Mouse (Mus musculus): Measurements from ENCODE around the gene Clcf1.

Gene Clcf1

DNA sequence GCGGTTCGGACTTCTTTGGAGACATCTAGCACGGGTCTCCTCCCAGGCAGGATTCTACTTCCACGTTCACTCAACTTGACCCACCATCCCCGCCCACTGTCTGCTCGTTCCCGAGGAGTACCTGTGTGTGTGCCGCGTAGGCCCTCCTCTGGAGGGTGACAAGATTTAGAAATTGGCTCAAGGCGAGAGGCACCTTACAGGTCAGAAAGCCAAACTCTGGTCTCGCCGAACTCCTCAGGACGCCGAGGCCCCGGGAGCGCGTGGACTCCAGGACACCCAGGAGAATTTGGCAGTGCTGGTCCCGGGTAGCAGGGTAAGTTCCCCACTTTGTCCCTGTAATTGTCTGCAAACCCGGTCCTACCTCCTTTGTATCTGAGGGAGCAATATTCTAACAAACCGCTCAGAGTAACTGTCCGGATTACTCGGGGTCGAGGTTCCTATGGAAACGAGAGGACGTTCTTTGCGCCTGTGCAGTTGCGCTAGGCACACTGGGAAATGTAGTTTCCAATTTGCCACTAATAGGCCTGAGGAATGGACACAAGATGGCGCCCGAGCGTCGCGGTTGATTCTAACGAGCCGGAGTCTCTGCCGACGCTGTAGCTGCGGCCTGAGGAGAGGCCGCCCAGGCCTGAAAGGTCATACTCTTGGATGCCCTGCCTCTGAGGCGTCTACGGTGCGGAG is 43.3 kb downstream of the Clcf1 start:
- peak; percentile 98 for DNase-seq

DNA sequence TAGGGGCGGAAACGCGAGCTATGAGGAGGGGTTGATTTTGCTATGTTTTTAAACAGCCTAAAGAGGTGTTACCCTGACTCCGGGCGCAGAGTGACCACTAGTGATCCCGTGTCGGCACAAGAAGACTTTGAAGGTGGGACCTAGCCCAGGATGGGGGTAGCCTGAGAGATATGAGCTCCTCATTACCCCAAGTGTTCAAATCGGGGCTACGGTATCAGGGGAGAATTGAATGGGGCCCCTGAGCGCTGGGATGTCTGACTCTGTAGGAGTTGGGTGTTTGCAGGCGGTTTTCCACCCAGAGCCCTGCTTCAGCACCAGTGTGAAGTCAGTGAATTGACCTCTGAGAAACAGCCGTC is 43.8 kb downstream of the Clcf1 start:
- DNase-seq = no peak

DNA sequence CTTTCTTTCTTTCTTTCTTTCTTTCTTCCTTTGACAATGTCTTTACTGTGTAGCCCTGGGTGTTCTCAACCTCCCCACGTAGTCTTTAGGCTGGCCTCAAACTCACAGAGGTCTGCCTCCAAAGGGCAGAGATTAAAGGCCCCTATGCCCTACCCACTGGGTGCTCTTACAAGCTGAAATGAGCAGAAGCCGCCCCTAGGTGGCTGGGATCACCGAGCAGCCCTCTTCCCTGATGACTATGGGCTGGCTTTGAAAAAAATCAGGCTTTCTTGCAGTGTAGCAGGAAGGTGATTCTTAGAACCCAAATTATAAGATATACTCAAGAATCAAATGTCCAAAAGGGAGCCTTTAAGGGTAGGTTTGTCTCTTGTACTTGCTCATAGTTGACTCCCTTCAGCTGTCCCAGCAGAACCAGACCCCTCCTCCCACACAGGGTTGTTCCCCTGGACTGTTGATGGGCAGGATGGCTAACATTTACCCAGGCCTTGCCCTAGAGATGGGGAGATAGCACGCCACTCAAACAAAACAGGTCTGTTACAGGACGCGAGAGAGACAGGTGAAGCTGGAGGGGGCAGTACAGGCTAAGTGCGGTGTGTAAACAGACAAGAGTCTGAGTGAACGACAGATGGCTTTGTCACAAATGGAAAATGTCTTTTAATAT is 47.1 kb downstream of the Clcf1 start:
- DNase-seq = no peak

DNA sequence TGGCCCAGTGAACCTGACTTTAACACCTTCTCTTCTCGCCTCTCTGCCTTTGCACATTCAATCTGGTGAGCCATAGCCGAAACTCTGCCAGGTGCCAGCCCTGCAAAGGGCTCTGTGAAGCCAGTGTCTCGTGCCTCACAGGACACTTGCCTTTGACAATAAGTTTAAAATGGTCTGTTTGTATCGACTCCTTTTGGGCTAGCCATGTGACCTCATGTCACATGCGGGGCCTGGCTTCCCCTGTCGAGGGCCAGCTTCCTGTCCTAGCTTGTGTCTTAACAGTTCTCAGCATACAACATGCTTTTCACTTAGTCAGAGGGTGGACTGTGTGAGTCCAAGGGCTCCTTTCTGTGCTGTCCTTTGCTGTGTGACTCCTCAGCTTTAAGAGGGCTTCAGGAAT is 48.7 kb downstream of the Clcf1 start:
- no peak for DNase-seq

DNA sequence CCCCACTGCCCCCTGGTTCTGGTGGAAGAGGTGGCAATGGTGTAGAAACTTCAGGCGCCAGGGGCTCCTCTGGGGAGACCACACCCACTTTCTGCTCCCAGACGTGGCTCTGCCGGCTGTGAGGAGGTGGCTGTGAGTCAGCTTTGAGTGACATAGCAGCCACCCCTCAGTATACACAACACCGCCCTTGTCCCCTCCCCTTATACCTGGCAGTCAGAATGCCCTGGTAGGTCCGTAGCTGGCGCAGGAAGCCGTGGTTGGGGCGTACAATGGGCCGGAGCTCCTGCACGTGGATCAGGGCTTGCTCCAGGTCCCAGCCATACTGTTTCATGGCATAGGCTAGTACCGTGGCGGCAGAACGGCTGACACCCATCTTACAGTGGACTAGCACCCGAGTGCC is 49.7 kb downstream of the Clcf1 start:
- DNase-seq = no peak

DNA sequence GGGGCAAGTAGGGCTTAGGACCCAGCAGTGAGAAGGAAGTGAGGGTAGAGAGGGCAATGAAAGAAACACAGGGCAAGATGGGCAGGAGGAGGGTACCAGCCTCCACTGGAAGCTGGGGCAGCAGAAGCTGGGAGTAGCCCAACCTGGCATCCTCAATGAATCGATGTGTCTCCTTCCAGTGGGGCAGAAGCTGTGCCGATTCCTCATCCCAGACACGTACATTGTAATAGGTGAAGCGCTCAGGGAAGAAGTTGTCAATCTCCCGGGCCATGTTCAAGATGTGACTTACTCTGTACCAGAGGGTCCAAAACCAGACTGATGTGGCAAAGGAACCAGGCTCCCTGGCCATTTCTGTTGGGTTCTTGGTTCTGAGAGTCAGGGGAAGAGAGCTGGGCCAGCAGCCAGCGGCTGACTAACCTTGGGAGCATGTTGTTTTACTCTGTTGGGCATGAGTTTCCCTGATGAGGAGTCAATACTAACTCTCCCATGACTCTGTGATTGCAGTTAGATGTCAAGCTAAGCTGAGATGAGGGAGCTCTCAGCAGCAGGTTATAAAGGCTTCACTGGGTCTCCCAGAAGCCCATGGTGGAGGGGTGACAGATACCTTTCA is 50.2 kb downstream of the Clcf1 start:
- DNase-seq = no peak

DNA sequence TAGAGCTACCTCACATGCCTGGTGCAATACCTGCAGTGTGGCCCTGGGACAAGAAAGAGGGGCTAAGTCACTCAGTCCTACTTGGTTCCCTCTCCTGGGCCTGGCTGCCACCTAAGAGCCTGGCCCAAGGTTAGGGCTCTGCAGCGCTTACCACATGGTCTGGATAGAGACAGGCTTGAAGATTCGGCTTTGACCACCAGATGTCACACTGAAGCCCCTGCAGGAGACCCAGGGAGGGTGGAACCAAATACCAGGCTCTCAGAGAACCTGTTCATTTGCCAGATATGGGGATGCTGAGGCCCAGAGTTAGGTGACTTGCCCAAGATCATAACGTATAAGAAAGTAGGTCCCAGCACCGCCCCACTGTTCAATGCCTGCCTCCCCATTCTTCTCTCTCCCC is 51.9 kb downstream of the Clcf1 start:
- no peak for DNase-seq

DNA sequence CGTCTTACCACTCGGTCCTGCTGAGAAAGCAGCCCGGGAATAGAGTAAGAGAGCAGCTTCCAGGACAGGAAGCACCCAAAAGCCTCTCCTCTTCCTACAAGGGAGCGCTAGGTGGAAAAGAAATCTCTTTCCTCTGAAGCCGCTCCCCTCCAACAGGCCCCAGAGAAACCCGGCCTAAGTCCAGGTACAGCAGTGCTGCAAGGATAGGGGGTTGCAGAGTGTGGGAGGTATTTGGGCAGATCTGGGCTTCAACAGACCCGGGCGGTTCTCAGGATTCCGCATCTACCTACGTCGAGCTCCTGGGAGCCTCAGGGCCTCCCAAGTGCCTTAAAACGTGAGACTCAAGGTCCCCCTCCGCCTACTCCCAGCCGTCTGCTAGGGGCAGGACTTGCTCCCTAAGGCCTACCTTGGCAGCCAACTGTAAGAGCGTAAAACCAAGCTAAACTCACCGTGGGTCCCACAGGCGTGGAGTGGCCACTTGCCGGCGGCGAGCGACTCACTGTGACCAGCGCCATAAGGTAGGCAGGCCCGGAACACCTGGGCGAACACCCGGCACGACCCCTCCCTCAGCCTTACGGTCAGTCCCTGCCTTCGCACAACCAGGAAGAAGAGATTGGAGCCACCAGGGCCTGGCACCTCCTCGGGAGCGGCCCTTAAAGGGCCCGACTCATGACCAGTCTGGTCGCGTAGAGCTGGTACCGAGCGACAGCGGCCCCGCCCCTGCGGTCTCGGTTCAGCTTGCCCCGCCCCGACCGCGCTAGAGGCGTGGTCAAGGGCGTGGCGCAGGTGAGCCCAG is 54.7 kb downstream of the Clcf1 start, which contains the start of gene Ssh3:
Gene Ssh3 (minus strand): TSS at position 615 of the 796 bp plus-strand sequence.
- DNase-seq = peak; percentile 91

DNA sequence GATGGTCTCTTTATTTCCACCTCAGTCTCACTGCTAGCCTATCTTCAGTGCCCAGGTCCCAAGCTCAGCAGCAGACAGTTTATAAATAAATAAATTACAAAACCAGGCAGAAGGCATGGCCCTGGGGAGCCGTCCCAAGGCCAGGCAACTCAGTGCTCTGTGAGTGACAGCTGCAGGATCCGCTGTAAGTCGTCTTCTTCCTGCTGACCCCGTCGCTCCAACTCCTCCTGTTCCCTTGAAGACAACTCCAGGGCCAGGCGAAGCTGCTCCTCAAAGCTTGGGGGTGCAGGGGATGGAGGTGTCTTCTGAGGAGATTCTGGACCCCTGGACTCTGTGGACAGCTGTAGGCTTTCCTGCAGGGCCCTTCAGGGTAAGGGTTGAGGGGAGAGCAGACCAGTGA is 56.1 kb downstream of the Clcf1 start:
- DNase-seq = no peak

DNA sequence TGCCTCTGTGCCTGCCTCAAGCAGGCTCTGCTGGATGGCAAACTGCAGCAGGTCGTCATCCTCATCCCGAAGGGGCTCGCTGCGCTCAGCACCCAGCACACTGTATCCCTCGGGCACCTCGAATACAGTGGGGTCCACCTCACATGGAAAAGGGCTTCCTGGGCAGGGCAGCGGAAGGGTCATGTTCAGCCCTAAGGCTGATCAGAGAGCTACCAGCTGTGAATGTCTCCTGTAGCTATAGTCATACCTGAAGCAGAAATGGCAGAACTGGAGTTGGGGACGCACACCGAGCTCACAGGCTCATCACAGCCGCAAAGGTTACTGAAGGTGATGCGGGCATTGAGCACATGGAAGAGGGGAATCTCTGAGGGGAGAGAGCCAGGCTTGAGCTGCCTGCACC is 56.9 kb downstream of the Clcf1 start:
- DNase-seq = no peak

All from lung, postnatal 36 days (tissue).